Mouse (Mus musculus) bone marrow, adult 2 months (tissue): ENCODE results near the gene Cyp27a1. TPM values are rescaled to one million over a fixed set of nuclear protein-coding genes. Genes with fewer than 3 reads are reported as not detected.

Experiments used
- H3K27ac ChIP-seq: fragments of 200-500 bp; 2 replicates; pipeline ENCODE4 v1.5.1; 2012; ENCODE audit warnings: low read depth, mild to moderate bottlenecking, control low read depth, inconsistent platforms, low read length; ENCODE audit not compliant: control insufficient read depth, poor library complexity, insufficient read depth
- H3K4me1 ChIP-seq: fragments of 200-500 bp; 2 replicates; pipeline ENCODE4 v1.6.1; 2011; ENCODE audit warnings: low read length; ENCODE audit not compliant: control insufficient read depth, insufficient read depth
- H3K4me3 ChIP-seq: fragments of 200-500 bp; replicated peaks from 2 replicates; pipeline ENCODE3; 2011; ENCODE audit warnings: mild to moderate bottlenecking, low read depth, low read length, control low read depth; ENCODE audit not compliant: control insufficient read depth
- CTCF ChIP-seq: fragments of 200-500 bp; IDR thresholded peaks from 2 replicates; pipeline ENCODE4 v1.5.1; 2011; ENCODE audit warnings: low read length, control low read depth; ENCODE audit not compliant: control insufficient read depth, insufficient read depth
- POLR2A ChIP-seq: fragments of 200-500 bp; IDR thresholded peaks from 2 replicates; pipeline ENCODE4 v1.6.1; 2011; ENCODE audit warnings: low read depth, mild to moderate bottlenecking, control low read depth, low read length, borderline replicate concordance; ENCODE audit not compliant: control insufficient read depth
- WGBS: fragments of 180-500 bp; shearing (Covaris S2); methylation state at CpG from one replicate; pipeline ENCODE4 v1.1.7; 2018; 5-methylcytosine and 5-hydroxymethylcytosine counted together
- polyA plus RNA-seq: library from polyadenylated mRNA; stranded (reverse); fragments of >200 nt; gene quantifications from 2 replicates; pipeline ENCODE4 v1.2.4, GENCODE M21; 2011; ENCODE audit warnings: low replicate concordance; ENCODE audit not compliant: missing spikeins, insufficient read depth, insufficient read length

The Cyp27a1 gene
- polyA plus RNA-seq, 1 experiment = 16.4 TPM

DNA sequence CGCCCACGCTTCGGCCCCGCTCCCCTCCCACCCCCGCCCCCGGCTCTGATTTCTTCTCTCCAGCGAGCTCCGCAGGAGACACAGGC is 58.3 kb downstream of the Cyp27a1 start, which contains the start of gene Wnt6:
TSS of gene Wnt6 (plus strand) at position 48 of the 86 bp plus-strand sequence.
- no peak within 1 kb of the TSS for H3K27ac ChIP-seq
- WGBS = 4% methylated on average over 6 of the region's 8 CpGs
- no peak for TF ChIP-seq CTCF
- TF ChIP-seq POLR2A = no peak
- no peaks in the 10 kb centered on the region for H3K4me1 ChIP-seq
- no peak within 1 kb of the TSS for H3K4me3 ChIP-seq

- Histone ChIP-seq H3K4me1 (no peaks in the 10 kb centered on the region), H3K27ac (no peak overlapping the region), H3K4me3 (no peak overlapping the region)
- TF ChIP-seq POLR2A (no peak), CTCF (no peak)
- WGBS = 1% methylated on average over 49 of the region's 51 CpGs
Observed at GRCm38 (mm10) chr1:74771931-74772620, 58.7 kb downstream of the Cyp27a1 start.

GRCm38 (mm10) chr1:74773136-74773535 is 59.8 kb downstream of the Cyp27a1 start:
- TF ChIP-seq POLR2A (no peak), CTCF (no peak)
- Histone ChIP-seq H3K4me1 (no peaks in the 10 kb centered on the region), H3K4me3 (no peak overlapping the region), H3K27ac (no peak overlapping the region)
- under 1% methylated on average over 15 of the region's 15 CpGs for WGBS

DNA sequence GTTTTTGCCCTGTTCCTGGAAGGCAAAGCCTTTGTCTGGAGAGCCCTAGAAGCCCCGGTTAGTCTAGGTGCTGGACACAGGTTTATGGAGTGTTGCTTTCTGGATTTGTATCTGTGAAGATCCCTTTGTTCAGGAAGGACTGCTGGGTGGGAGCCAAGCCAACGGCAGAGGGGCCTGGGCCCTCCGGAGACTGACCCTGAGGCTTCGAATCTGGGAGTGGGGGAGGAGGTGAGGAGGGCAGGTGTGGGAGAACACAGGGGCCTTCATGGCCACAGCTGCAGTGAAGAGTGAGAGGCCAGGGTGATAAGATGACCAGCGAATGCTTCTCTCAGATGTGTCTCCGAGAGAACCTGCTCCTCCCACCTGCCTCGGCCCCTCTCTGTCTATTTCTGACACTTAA is 60.7 kb downstream of the Cyp27a1 start:
- Histone ChIP-seq H3K27ac (no peak overlapping the region), H3K4me1 (no peaks in the 10 kb centered on the region), H3K4me3 (no peak overlapping the region)
- WGBS = 54% methylated on average over 7 of the region's 7 CpGs
- TF ChIP-seq CTCF (no peak), POLR2A (no peak)

DNA sequence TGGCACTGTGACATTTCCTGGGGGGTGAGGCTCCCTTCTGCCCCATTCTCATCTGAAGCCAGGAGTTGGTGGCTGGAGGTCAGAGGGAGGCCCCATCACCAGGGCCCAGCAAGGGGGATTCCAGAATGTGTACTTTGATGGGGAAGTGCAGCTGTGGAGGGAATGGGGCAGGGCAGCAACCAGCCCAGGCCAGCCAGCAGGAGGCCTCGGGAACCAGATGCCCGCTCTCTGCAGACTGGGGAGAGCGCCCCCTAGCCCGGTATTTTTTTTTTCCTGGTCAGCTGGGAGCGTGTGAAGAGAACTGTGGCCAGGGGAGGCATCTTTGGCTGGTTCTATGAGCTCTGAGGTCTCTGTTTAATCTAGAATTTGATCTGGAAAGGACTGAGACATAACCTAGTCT is 62.4 kb downstream of the Cyp27a1 start:
- H3K4me3 ChIP-seq = no peak overlapping the region

GRCm38 (mm10) chr1:74778934-74779486 is 65.6 kb downstream of the Cyp27a1 start:
- TF ChIP-seq CTCF (no peak), POLR2A (no peak)
- 63% methylated on average over 3 of the region's 3 CpGs for WGBS
- peaks cover 2% of the 10 kb centered on the region for H3K4me1 ChIP-seq
- H3K4me3 ChIP-seq = no peak overlapping the region
- H3K27ac ChIP-seq = no peak overlapping the region

More for the DNA sequence above, 62.4 kb downstream of the Cyp27a1 start:
- 16% methylated on average over 5 of the region's 5 CpGs for WGBS
- H3K4me1 ChIP-seq = no peaks in the 10 kb centered on the region
- H3K27ac ChIP-seq = no peak overlapping the region
- TF ChIP-seq CTCF (peak; percentile 16; the same call in 1 of the 2 replicates), POLR2A (no peak)

DNA sequence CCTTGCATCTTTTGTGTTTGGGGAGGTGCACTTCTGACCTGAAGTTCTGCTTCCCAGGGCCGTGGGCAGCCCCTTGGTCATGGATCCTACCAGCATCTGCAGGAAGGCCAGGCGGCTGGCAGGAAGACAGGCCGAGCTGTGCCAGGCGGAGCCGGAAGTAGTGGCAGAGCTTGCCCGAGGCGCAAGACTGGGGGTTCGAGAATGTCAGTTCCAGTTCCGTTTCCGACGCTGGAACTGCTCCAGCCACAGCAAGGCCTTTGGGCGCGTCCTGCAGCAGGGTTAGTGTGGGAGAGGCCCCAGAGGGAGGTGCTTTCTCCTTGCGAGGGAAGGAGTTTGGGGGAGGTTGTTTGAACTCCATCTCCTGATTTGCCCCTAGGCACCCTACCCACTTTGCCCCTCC is 68.7 kb downstream of the Cyp27a1 start:
- 2% methylated on average over 14 of the region's 14 CpGs for WGBS
- Histone ChIP-seq H3K4me1 (peaks cover 2% of the 10 kb centered on the region), H3K4me3 (no peak overlapping the region), H3K27ac (0 out of 2 replicates have a peak overlapping the region, but pooled peaks have one; percentile 9)
- TF ChIP-seq POLR2A (peak; percentile 23; the same call in 1 of the 2 replicates), CTCF (no peak)

GRCm38 (mm10) chr1:74783554-74783953 is 70.2 kb downstream of the Cyp27a1 start:
- Histone ChIP-seq H3K27ac (no peak overlapping the region), H3K4me1 (peaks cover 2% of the 10 kb centered on the region), H3K4me3 (no peak overlapping the region)
- WGBS = 36% methylated on average over 13 of the region's 13 CpGs
- no peak for TF ChIP-seq POLR2A
- no peak for TF ChIP-seq CTCF
